Mouse (Mus musculus): Measurements from ENCODE around the gene Zdhhc4. TPM values are rescaled to one million over a fixed set of nuclear protein-coding genes. Genes with fewer than 3 reads are reported as not detected.

Zdhhc4 gene
- polyA plus RNA-seq, 1 experiment from 2014 or later: 62.6 TPM

DNA sequence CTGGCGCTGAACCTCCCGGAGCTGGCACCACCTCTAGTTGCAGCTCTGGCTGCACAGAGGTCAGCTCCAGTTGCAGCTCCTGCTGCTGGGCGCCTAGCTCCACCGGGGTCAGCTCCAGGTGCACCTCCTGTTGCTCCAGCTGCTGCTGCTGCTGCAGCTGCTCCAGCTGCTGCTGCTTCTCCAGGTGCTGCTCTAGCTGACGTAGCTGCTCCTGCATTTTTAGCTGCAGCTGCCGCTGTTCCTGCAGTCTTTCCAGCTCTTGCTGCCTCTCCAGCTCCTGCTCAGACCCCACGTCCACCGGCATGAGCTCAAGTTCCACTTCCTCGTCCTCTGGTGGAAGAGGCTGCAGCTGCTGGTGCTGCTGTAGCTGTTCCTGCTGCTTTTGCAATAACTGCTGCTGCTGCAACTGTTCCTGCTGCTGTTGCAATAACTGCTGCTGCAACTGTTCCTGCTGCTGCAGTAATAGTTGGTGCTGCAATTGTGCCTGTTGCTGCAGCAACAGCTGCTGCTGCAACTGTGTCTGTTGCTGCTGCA, 40.6 kb downstream of the Zdhhc4 start:
- DNase-seq (ENCODE audit: low spot score) (no peak), ATAC-seq (ENCODE audit: low FRiP score, low TSS enrichment) (no peak)
- Histone ChIP-seq H3K27me3 (ENCODE audit: control insufficient read depth, insufficient read depth, low read length) (peaks cover 11% of the 10 kb centered on the region; the same call in 1 of the 2 replicates), H3K9ac (ENCODE audit: low read length) (no peak overlapping the region), H3K4me3 (ENCODE audit: low read depth, low read length) (peak overlapping the region; percentile 22; the same call in 1 of the 2 replicates), H3K4me2 (replicated peaks; ENCODE audit: low read depth) (peak overlapping the region; percentile 44), H3K4me1 (replicated peaks; ENCODE audit: control insufficient read depth, insufficient read depth) (0 out of 2 replicates have a peak, but pooled peaks cover under 1% of the 10 kb centered on the region), H3K9me3 (ENCODE audit: control insufficient read depth, low read length) (no peaks in the 10 kb centered on the region), H3K27ac (replicated peaks) (no peak overlapping the region), H3K36me3 (ENCODE audit: control insufficient read depth, insufficient read depth, low read length) (no peaks in the 10 kb centered on the region)
- TF ChIP-seq CTCF (IDR thresholded peaks at IDR 0.05; ENCODE audit: low read depth): no peak
- no peak for TF ChIP-seq EP300 (optimal IDR thresholded peaks at IDR 0.05)
- 24% methylated on average over 9 of the region's 9 CpGs for WGBS

DNA sequence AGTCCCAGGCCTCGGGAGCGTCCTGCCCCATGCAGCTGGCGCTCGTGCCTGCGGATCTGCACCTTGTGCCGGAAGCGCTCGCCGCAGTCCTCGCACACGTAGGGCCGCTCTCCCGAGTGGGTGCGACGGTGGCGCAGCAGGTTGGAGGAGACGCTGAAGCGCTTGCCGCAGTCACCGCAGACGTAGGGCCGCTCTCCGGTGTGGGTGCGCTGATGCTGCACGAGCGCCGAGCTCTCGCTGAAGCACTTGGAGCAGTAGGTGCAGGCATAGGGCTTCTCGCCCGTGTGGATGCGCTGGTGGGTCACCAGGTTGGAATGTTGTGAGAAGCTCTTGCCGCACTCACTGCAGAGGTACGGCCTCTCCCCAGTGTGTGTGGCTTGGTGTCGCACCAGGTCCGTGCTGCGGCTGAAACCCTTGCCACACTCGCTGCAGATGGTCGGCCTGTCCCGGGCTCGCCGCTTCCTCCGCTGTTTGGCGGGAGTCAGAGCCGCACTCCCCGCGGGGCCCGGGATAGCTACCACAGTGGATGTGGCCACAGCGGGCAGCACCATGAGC, 41.2 kb downstream of the Zdhhc4 start:
- H3K27me3 ChIP-seq (ENCODE audit: control insufficient read depth, insufficient read depth, low read length): peaks cover 9% of the 10 kb centered on the region; the same call in 1 of the 2 replicates
- H3K9ac ChIP-seq (ENCODE audit: low read length): no peak overlapping the region
- H3K9me3 ChIP-seq (ENCODE audit: control insufficient read depth, low read length): no peaks in the 10 kb centered on the region
- H3K36me3 ChIP-seq (ENCODE audit: control insufficient read depth, insufficient read depth, low read length): no peaks in the 10 kb centered on the region
- peak overlapping the region; percentile 22; the same call in 1 of the 2 replicates for H3K4me3 ChIP-seq (ENCODE audit: low read depth, low read length)
- ATAC-seq (ENCODE audit: low FRiP score, low TSS enrichment) (peak; percentile 39), DNase-seq (ENCODE audit: low spot score) (peak; percentile 39)
- TF ChIP-seq EP300 (optimal IDR thresholded peaks at IDR 0.05) (no peak), CTCF (IDR thresholded peaks at IDR 0.05; ENCODE audit: low read depth) (no peak)
- no peak overlapping the region for H3K27ac ChIP-seq (replicated peaks)
- H3K4me2 ChIP-seq (replicated peaks; ENCODE audit: low read depth): peak overlapping the region; percentile 44
- WGBS: 8% methylated on average over 48 of the region's 48 CpGs
- H3K4me1 ChIP-seq (replicated peaks; ENCODE audit: control insufficient read depth, insufficient read depth): no peaks in the 10 kb centered on the region

DNA sequence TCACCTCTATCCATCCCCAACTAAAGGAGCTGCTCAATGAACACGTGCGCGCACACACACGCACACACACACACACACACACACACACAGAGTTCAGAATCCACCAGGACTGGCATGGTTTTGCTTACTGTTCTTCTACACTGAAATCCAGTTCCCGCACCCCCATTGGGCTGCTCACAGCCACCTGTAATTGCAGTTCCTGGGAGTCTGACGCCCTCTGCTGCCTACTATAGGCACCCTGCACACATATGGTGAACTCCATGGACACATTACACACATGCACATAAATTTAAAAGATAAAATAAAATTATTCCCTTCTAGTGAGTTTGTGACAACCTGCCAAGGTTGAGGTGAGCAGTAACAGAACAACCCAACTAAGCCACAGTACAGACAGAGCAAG, 44.3 kb downstream of the Zdhhc4 start:
- TF ChIP-seq EP300 (optimal IDR thresholded peaks at IDR 0.05) (no peak), CTCF (IDR thresholded peaks at IDR 0.05; ENCODE audit: low read depth) (peak; percentile 58)
- no peak for ATAC-seq (ENCODE audit: low FRiP score, low TSS enrichment)
- no peak for DNase-seq (ENCODE audit: low spot score)
- Histone ChIP-seq H3K4me1 (replicated peaks; ENCODE audit: control insufficient read depth, insufficient read depth) (no peaks in the 10 kb centered on the region), H3K9me3 (ENCODE audit: control insufficient read depth, low read length) (no peaks in the 10 kb centered on the region), H3K36me3 (ENCODE audit: control insufficient read depth, insufficient read depth, low read length) (no peaks in the 10 kb centered on the region), H3K4me3 (ENCODE audit: low read depth, low read length) (no peak overlapping the region), H3K4me2 (replicated peaks; ENCODE audit: low read depth) (no peak overlapping the region), H3K27ac (replicated peaks) (no peak overlapping the region), H3K9ac (ENCODE audit: low read length) (no peak overlapping the region), H3K27me3 (ENCODE audit: control insufficient read depth, insufficient read depth, low read length) (peaks cover 7% of the 10 kb centered on the region; the same call in 1 of the 2 replicates)
- WGBS: 37% methylated on average over 6 of the region's 6 CpGs

DNA sequence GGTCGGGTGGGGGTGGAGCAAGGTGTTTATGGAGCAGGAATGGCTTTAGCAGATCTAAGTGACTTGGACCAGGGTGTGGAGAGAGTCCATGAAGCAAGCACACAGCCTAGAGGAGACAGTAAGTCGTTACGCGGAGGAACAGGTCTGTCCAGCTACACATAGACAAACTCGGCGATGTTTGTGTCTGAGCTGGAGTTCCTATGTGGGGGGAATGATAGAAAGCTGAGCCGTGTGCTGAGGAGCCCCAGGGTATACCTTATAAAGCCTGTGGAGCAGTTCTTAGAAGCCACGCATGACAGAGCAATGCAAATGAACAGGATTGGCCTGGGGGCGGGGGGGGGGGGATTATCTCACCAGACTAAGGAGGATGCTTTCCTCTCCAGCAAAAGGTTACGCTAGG, 49.8 kb downstream of the Zdhhc4 start:
- Histone ChIP-seq H3K27ac (replicated peaks) (no peak overlapping the region), H3K4me2 (replicated peaks; ENCODE audit: low read depth) (no peak overlapping the region), H3K4me3 (ENCODE audit: low read depth, low read length) (no peak overlapping the region), H3K36me3 (ENCODE audit: control insufficient read depth, insufficient read depth, low read length) (no peaks in the 10 kb centered on the region), H3K27me3 (ENCODE audit: control insufficient read depth, insufficient read depth, low read length) (no peaks in the 10 kb centered on the region), H3K9ac (ENCODE audit: low read length) (no peak overlapping the region), H3K9me3 (ENCODE audit: control insufficient read depth, low read length) (no peaks in the 10 kb centered on the region), H3K4me1 (replicated peaks; ENCODE audit: control insufficient read depth, insufficient read depth) (no peaks in the 10 kb centered on the region)
- TF ChIP-seq EP300 (optimal IDR thresholded peaks at IDR 0.05) (no peak), CTCF (IDR thresholded peaks at IDR 0.05; ENCODE audit: low read depth) (no peak)
- WGBS: 40% methylated on average over 9 of the region's 10 CpGs
- no peak for DNase-seq (ENCODE audit: low spot score)
- no peak for ATAC-seq (ENCODE audit: low FRiP score, low TSS enrichment)

DNA sequence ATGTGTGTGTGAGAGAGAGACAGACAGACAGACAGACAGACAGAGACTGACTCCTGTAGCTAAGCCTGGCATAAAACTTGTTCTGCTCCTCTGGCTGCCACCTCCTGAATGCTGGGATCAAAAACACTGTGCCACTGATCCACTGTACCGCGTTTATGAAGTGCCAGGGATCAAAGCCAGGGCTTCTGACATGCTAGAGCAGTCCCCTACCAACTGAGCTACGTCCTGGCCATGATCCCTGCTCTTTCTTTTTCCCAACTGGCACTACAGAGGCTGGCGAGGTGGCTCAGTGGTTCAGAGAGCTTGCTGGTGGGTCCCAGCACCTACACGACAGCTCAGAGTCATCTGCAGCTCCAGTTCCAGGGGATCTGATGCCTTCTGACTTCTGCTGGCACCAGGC, 53.3 kb downstream of the Zdhhc4 start:
- no peaks in the 10 kb centered on the region for H3K36me3 ChIP-seq (ENCODE audit: control insufficient read depth, insufficient read depth, low read length)
- ATAC-seq (ENCODE audit: low FRiP score, low TSS enrichment): no peak
- H3K4me2 ChIP-seq (replicated peaks; ENCODE audit: low read depth): no peak overlapping the region
- H3K27ac ChIP-seq (replicated peaks): no peak overlapping the region
- no peaks in the 10 kb centered on the region for H3K27me3 ChIP-seq (ENCODE audit: control insufficient read depth, insufficient read depth, low read length)
- DNase-seq (ENCODE audit: low spot score): no peak
- WGBS: 41% methylated on average over 5 of the region's 5 CpGs
- TF ChIP-seq CTCF (IDR thresholded peaks at IDR 0.05; ENCODE audit: low read depth): no peak
- no peak for TF ChIP-seq EP300 (optimal IDR thresholded peaks at IDR 0.05)
- H3K9me3 ChIP-seq (ENCODE audit: control insufficient read depth, low read length): no peaks in the 10 kb centered on the region
- no peak overlapping the region for H3K4me3 ChIP-seq (ENCODE audit: low read depth, low read length)
- H3K9ac ChIP-seq (ENCODE audit: low read length): no peak overlapping the region
- no peaks in the 10 kb centered on the region for H3K4me1 ChIP-seq (replicated peaks; ENCODE audit: control insufficient read depth, insufficient read depth)

GRCm38 (mm10) chr5:143272540-143273330, 56.3 kb downstream of the Zdhhc4 start:
- WGBS: 73% methylated on average over 16 of the region's 16 CpGs

More at GRCm38 (mm10) chr5:143272540-143273330, 56.3 kb downstream of the Zdhhc4 start:
- Histone ChIP-seq H3K4me3 (ENCODE audit: low read depth, low read length) (no peak overlapping the region), H3K4me1 (replicated peaks; ENCODE audit: control insufficient read depth, insufficient read depth) (no peaks in the 10 kb centered on the region), H3K27ac (replicated peaks) (no peak overlapping the region), H3K36me3 (ENCODE audit: control insufficient read depth, insufficient read depth, low read length) (no peaks in the 10 kb centered on the region), H3K4me2 (replicated peaks; ENCODE audit: low read depth) (no peak overlapping the region), H3K27me3 (ENCODE audit: control insufficient read depth, insufficient read depth, low read length) (no peaks in the 10 kb centered on the region), H3K9me3 (ENCODE audit: control insufficient read depth, low read length) (no peaks in the 10 kb centered on the region), H3K9ac (ENCODE audit: low read length) (no peak overlapping the region)
- DNase-seq (ENCODE audit: low spot score) (no peak), ATAC-seq (ENCODE audit: low FRiP score, low TSS enrichment) (no peak)
- TF ChIP-seq EP300 (optimal IDR thresholded peaks at IDR 0.05): no peak
- TF ChIP-seq CTCF (IDR thresholded peaks at IDR 0.05; ENCODE audit: low read depth): no peak

Data from stomach, postnatal 0 days (tissue).